Mouse (Mus musculus): Measurements from ENCODE around the gene Pdpn. TPM values are rescaled to one million over a fixed set of nuclear protein-coding genes. Genes with fewer than 3 reads are reported as not detected.

The Pdpn gene
- polyA plus RNA-seq, 1 experiment from 2014 or later = 89.1 TPM

DNA sequence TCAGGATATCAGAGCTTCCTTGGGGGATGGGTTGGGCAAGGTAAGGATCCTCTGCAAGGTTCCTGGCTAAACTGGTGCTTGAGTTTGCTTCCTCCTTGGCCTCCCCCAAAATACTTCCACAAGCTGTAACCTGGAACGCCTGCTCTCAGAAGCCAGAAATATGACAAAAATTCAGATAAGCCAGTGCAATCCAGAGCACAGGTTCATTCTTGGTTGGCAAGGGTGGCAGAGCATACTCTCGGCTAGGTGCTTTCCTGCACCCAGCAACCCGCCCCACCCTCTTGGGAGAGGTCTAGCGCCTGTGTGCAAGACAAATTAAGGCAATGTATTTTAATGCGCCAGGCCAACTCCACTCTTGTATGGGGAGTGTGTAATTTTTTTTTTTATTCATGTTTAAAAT is 3.2 kb downstream of the Pdpn start:
- H3K27me3 ChIP-seq = no peaks in the 10 kb centered on the region
- peaks cover 13% of the 10 kb centered on the region for H3K36me3 ChIP-seq
- peak overlapping the region; percentile 62 for H3K4me2 ChIP-seq (replicated peaks)
- peaks cover 54% of the 10 kb centered on the region for H3K4me1 ChIP-seq
- H3K9me3 ChIP-seq (replicated peaks) = 0 out of 2 replicates have a peak, but pooled peaks cover 4% of the 10 kb centered on the region
- peak overlapping the region; percentile 30; the same call in 1 of the 2 replicates for H3K27ac ChIP-seq
- ATAC-seq (ENCODE audit: low FRiP score) = no peak
- 0 out of 2 replicates have a peak overlapping the region, but pooled peaks have one; percentile 7 for H3K4me3 ChIP-seq
- H3K9ac ChIP-seq = no peak overlapping the region
- 63% methylated on average over 5 of the region's 5 CpGs for WGBS

DNA sequence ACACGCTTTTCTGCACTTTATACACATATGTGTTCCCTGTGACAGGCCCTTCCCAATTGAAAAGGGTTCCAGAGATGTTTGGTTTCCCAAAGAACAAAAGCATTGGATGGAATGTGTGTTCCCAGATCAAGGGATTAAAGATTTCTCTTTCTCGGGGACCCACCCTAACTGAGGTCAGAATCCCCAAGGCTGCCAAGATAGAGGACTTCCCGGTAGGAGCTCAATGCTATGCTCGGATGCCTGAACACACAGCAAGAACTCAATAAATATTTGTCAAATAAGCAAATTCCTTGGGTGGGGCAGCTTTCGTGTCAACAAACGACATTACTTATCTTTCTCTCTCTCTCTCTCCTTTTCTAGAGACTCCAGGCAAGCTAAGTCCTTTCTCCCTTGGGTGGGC is 5.0 kb downstream of the Pdpn start:
- no peak overlapping the region for H3K9ac ChIP-seq
- ATAC-seq (ENCODE audit: low FRiP score) = no peak
- H3K36me3 ChIP-seq = peaks cover 13% of the 10 kb centered on the region
- no peak overlapping the region for H3K27ac ChIP-seq
- no peak overlapping the region for H3K4me2 ChIP-seq (replicated peaks)
- H3K27me3 ChIP-seq = no peaks in the 10 kb centered on the region
- no peak overlapping the region for H3K4me3 ChIP-seq
- H3K9me3 ChIP-seq (replicated peaks) = 0 out of 2 replicates have a peak, but pooled peaks cover 4% of the 10 kb centered on the region
- peaks cover 41% of the 10 kb centered on the region for H3K4me1 ChIP-seq
- 77% methylated on average over 6 of the region's 6 CpGs for WGBS

DNA sequence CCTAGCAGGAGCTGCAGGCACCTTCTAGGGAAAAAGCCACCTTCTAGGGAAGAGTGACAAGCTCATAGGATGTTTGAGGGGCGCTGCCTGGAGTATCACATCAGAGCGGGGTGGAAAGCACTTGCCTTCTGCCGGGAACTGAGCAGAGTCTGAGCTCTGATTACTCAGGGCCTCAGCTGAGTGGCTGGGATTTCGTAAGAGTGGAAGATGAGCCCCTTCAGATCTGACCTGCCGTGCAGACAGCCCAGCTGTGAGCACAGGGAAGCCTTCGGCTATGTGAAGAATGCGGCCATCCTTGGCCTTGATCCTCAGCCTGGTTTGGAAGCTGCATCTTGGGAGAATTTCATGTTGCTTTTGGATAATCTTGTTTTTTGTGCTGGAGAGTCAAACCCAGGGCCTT is 10.5 kb downstream of the Pdpn start:
- 51% methylated on average over 7 of the region's 7 CpGs for WGBS
- H3K4me2 ChIP-seq (replicated peaks) = no peak overlapping the region
- H3K27ac ChIP-seq = no peak overlapping the region
- no peak overlapping the region for H3K9ac ChIP-seq
- no peak for ATAC-seq (ENCODE audit: low FRiP score)
- H3K4me3 ChIP-seq = no peak overlapping the region
- peaks cover 13% of the 10 kb centered on the region for H3K36me3 ChIP-seq
- peaks cover 18% of the 10 kb centered on the region for H3K4me1 ChIP-seq
- 0 out of 2 replicates have a peak, but pooled peaks cover 4% of the 10 kb centered on the region for H3K9me3 ChIP-seq (replicated peaks)
- H3K27me3 ChIP-seq = no peaks in the 10 kb centered on the region

DNA sequence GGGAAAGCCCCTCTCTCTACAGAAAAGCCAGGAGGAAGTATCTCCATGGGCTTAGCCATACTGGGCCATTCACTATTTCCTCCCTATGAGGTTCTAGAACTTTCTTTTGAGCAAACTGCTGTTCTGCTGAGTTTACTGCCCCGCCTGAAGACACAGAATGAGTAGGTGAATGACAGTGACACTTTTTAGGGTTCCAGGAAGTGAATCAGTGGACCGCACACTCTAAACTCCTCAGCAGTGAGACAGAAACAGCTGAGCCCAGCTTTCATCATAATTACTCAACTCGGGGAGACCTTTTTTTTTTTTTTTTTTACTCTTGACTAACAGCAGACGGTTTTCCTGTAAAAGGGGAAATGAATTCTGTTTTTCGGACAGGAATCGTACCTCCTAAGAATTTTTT is 10.9 kb downstream of the Pdpn start:
- Histone ChIP-seq H3K27ac (no peak overlapping the region), H3K9ac (no peak overlapping the region), H3K4me1 (peaks cover 18% of the 10 kb centered on the region), H3K9me3 (replicated peaks) (0 out of 2 replicates have a peak, but pooled peaks cover 4% of the 10 kb centered on the region), H3K4me2 (replicated peaks) (no peak overlapping the region), H3K36me3 (peaks cover 10% of the 10 kb centered on the region), H3K4me3 (no peak overlapping the region), H3K27me3 (no peaks in the 10 kb centered on the region)
- 71% methylated on average over 6 of the region's 6 CpGs for WGBS
- no peak for ATAC-seq (ENCODE audit: low FRiP score)

DNA sequence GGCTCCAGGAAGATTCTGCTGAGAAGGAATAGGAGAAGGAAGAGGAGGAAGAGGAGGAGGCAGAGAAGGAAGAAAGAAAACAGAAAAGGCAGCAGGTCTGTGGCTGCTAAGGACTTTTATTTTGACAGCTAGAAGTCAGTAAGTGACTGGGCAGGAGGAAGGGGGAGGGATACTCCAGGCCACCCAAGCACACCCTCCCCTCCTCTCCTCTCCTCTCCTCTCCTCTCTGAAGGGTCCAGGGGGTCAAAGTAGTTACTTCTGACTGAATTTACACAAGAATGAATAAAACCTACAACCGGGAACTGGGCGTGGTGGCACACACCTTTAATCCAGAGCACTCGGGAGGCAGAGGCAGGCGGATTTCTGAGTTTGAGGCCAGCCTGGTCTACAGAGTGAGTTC is 12.3 kb downstream of the Pdpn start:
- Histone ChIP-seq H3K9me3 (replicated peaks) (no peaks in the 10 kb centered on the region), H3K36me3 (no peaks in the 10 kb centered on the region), H3K27ac (no peak overlapping the region), H3K9ac (no peak overlapping the region), H3K4me3 (no peak overlapping the region), H3K4me2 (replicated peaks) (no peak overlapping the region), H3K27me3 (no peaks in the 10 kb centered on the region), H3K4me1 (peaks cover 18% of the 10 kb centered on the region)
- 52% methylated on average over 4 of the region's 4 CpGs for WGBS
- ATAC-seq (ENCODE audit: low FRiP score) = no peak; the same call in 1 of the 2 replicates

- WGBS = 83% methylated on average over 3 of the region's 3 CpGs
- Histone ChIP-seq H3K9me3 (replicated peaks) (no peaks in the 10 kb centered on the region), H3K4me1 (peaks cover 21% of the 10 kb centered on the region), H3K27me3 (no peaks in the 10 kb centered on the region), H3K4me3 (no peak overlapping the region), H3K36me3 (0 out of 2 replicates have a peak, but pooled peaks cover 1% of the 10 kb centered on the region), H3K4me2 (replicated peaks) (no peak overlapping the region), H3K27ac (peak overlapping the region; percentile 83), H3K9ac (no peak overlapping the region)
- peak; percentile 9; the same call in 1 of the 2 replicates for ATAC-seq (ENCODE audit: low FRiP score)
These were observed 19.2 kb downstream of the Pdpn start for GRCm38 (mm10) chr4:143280166-143280565.

GRCm38 (mm10) chr4:143279661-143280060 is 19.7 kb downstream of the Pdpn start:
- 12% methylated on average over 12 of the region's 12 CpGs for WGBS
- Histone ChIP-seq H3K4me3 (no peak overlapping the region), H3K27me3 (no peaks in the 10 kb centered on the region), H3K9ac (no peak overlapping the region), H3K4me1 (peaks cover 21% of the 10 kb centered on the region), H3K4me2 (replicated peaks) (no peak overlapping the region; the same call in 1 of the 2 replicates), H3K9me3 (replicated peaks) (no peaks in the 10 kb centered on the region), H3K36me3 (0 out of 2 replicates have a peak, but pooled peaks cover 6% of the 10 kb centered on the region), H3K27ac (peak overlapping the region; percentile 83)
- ATAC-seq (ENCODE audit: low FRiP score) = peak; percentile 75

DNA sequence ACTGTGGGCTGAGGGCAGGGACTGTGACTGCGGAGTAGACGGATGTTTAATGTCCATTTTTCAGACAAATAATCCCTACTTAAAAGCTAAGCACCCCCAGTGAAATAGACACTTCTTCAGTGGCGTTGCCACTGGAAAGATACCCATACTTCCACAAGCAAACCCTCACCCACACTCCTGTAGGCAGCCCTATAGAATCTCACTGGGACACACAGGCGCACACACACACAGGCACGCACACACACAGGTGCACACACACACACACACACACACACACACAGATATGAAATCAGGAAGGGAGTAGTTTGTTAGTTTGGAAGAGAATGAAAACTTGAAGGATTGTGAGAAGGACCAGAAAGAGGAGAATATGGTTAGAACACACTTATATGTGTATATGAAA is 20.3 kb downstream of the Pdpn start:
- Histone ChIP-seq H3K4me1 (peaks cover 21% of the 10 kb centered on the region), H3K27me3 (no peaks in the 10 kb centered on the region), H3K36me3 (peaks cover 6% of the 10 kb centered on the region; the same call in 1 of the 2 replicates), H3K4me2 (replicated peaks) (peak overlapping the region; percentile 37; the same call in 1 of the 2 replicates), H3K27ac (peak overlapping the region; percentile 83), H3K9me3 (replicated peaks) (no peaks in the 10 kb centered on the region), H3K9ac (no peak overlapping the region), H3K4me3 (no peak overlapping the region)
- ATAC-seq (ENCODE audit: low FRiP score) = peak; percentile 62
- WGBS = 52% methylated on average over 5 of the region's 5 CpGs

GRCm38 (mm10) chr4:143278429-143278871 is 20.9 kb downstream of the Pdpn start:
- Histone ChIP-seq H3K9ac (no peak overlapping the region), H3K27me3 (no peaks in the 10 kb centered on the region), H3K36me3 (peaks cover 11% of the 10 kb centered on the region; the same call in 1 of the 2 replicates), H3K4me2 (replicated peaks) (peak overlapping the region; percentile 37), H3K4me3 (no peak overlapping the region), H3K4me1 (peaks cover 21% of the 10 kb centered on the region), H3K27ac (peak overlapping the region; percentile 83), H3K9me3 (replicated peaks) (no peaks in the 10 kb centered on the region)
- WGBS = 19% methylated on average over 14 of the region's 14 CpGs
- peak; percentile 52 for ATAC-seq (ENCODE audit: low FRiP score)

DNA sequence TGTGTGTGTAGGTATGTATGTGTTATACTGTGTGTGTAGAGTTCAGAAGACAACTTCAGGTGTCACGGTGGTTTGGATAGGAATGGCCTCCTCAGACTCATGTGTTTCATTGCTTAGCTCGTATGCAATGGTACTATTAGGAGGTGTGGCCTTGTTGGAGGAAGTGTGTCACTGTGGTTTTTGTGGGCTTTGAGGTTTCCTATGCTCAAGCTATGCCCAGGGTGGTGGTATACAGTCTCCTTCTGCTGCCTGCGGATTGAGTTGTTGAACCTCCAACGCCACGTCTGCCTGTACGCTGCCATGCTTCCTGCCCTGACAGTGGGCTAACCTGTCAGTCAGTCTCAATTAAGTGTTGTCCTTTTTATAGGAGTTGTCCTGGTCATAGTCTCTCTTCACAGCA is 22.0 kb downstream of the Pdpn start:
- no peak overlapping the region for H3K4me2 ChIP-seq (replicated peaks)
- H3K27ac ChIP-seq = peak overlapping the region; percentile 83; the same call in 1 of the 2 replicates
- no peaks in the 10 kb centered on the region for H3K9me3 ChIP-seq (replicated peaks)
- H3K36me3 ChIP-seq = peaks cover 18% of the 10 kb centered on the region
- ATAC-seq (ENCODE audit: low FRiP score) = no peak
- 92% methylated on average over 6 of the region's 6 CpGs for WGBS
- no peak overlapping the region for H3K9ac ChIP-seq
- H3K4me3 ChIP-seq = no peak overlapping the region
- no peaks in the 10 kb centered on the region for H3K27me3 ChIP-seq
- H3K4me1 ChIP-seq = peaks cover 21% of the 10 kb centered on the region

GRCm38 (mm10) chr4:143271571-143271970 is 27.8 kb downstream of the Pdpn start:
- no peak overlapping the region for H3K9ac ChIP-seq
- H3K4me2 ChIP-seq (replicated peaks) = no peak overlapping the region
- peaks cover 35% of the 10 kb centered on the region for H3K36me3 ChIP-seq
- H3K4me1 ChIP-seq = no peaks in the 10 kb centered on the region
- 72% methylated on average over 6 of the region's 6 CpGs for WGBS
- no peak overlapping the region for H3K4me3 ChIP-seq
- no peak overlapping the region for H3K27ac ChIP-seq
- no peaks in the 10 kb centered on the region for H3K27me3 ChIP-seq
- H3K9me3 ChIP-seq (replicated peaks) = no peaks in the 10 kb centered on the region
- ATAC-seq (ENCODE audit: low FRiP score) = no peak

DNA sequence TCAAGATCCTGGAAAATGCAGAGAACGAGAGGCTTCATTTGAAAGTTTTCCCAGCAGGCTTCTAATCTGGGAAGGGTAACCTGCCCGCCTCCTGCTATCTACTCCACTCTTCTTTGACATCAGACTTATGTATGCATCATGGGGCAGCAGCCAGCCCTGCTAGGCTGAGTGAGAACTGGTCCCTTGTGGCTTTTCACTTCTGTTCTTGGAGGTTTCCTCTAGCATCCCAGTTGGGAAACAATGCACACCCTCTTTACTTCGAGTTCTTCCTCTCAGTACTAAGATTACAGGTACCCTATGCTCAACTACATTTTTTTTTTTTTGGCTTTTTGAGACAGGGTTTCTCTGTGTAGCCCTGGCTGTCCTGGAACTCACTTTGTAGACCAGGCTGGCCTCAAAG is 28.5 kb downstream of the Pdpn start:
- Histone ChIP-seq H3K4me1 (no peaks in the 10 kb centered on the region), H3K27ac (no peak overlapping the region), H3K4me2 (replicated peaks) (no peak overlapping the region), H3K4me3 (no peak overlapping the region), H3K9me3 (replicated peaks) (no peaks in the 10 kb centered on the region), H3K9ac (no peak overlapping the region), H3K36me3 (peaks cover 38% of the 10 kb centered on the region), H3K27me3 (no peaks in the 10 kb centered on the region)
- 80% methylated on average over 3 of the region's 3 CpGs for WGBS
- no peak for ATAC-seq (ENCODE audit: low FRiP score)

GRCm38 (mm10) chr4:143262696-143263095 is 36.7 kb downstream of the Pdpn start:
- WGBS = 74% methylated on average over 12 of the region's 12 CpGs
- no peak for ATAC-seq (ENCODE audit: low FRiP score)
- Histone ChIP-seq H3K4me3 (no peak overlapping the region), H3K4me1 (peaks cover 9% of the 10 kb centered on the region), H3K9me3 (replicated peaks) (no peaks in the 10 kb centered on the region), H3K27ac (no peak overlapping the region), H3K27me3 (no peaks in the 10 kb centered on the region), H3K9ac (no peak overlapping the region), H3K36me3 (peaks cover 6% of the 10 kb centered on the region; the same call in 1 of the 2 replicates), H3K4me2 (replicated peaks) (no peak overlapping the region)
